ENCODE assay signal across 7 mouse cellular contexts in the genomic region with DNA sequence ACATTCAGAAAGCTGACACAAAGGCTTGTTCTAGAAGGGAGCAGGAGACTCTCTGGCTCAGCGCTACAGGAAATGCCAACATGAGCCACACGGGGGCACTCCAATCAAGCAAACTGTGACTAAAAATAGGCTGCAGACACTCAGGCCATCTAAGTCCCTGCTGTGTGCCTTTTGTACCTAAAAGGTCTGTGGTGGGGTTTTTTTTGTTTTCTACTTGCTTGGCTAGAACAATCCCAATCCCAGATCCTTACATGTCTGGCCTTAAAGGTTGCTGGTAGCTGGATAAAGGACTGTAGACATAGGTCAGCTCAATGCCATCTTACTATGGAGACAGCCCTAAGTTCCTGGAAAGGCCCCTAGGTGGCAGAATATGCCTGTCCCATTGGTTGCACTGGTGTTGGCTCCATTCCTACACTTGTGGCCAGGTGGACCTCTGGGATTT. TPM values are rescaled to one million over a fixed set of nuclear protein-coding genes. Genes with fewer than 3 reads are reported as not detected.
DNase-seq lines count a peak whose midpoint lies in the region; ATAC-seq and TF ChIP-seq lines count a peak whose summit lies in the region.

No protein-coding gene starts in this region.

- H3K36me3 ChIP-seq in MEL (ENCODE audit: control insufficient read depth in 1 of 2, insufficient read depth in 2 of 2, low read length in 2 of 2) = no peaks in the 10 kb centered on the region
- H3K36me3 ChIP-seq in embryonic facial prominence, embryonic 11.5 days (replicated peaks; ENCODE audit: control insufficient read depth, insufficient read depth, low read depth, low read length) = no peaks in the 10 kb centered on the region
- H3K36me3 ChIP-seq in lung, postnatal 0 days (ENCODE audit: insufficient read depth, low read length) = no peaks in the 10 kb centered on the region

- H3K4me3 ChIP-seq in MEL (ENCODE audit: control insufficient read depth in 1 of 2, insufficient read depth in 1 of 2, low read depth in 2 of 2, low read length in 2 of 2) = no peak overlapping the region
- H3K4me3 ChIP-seq in embryonic facial prominence, embryonic 11.5 days (ENCODE audit: low read depth, low read length) = no peak overlapping the region
- no peak overlapping the region for H3K4me3 ChIP-seq in lung, postnatal 0 days (ENCODE audit: low read depth, low read length)

- no peak for TF ChIP-seq POLR2A in MEL (IDR thresholded peaks at IDR 0.05; ENCODE audit: control insufficient read depth in 1 of 2, insufficient read depth in 1 of 2, low read depth in 1 of 2, low read length in 2 of 2, poor library complexity in 1 of 2)

- H3K9ac ChIP-seq in MEL (ENCODE audit: control insufficient read depth, low read depth, low read length, poor library complexity, severe bottlenecking) = no peak overlapping the region
- H3K9ac ChIP-seq in embryonic facial prominence, embryonic 11.5 days (replicated peaks; ENCODE audit: low read length) = no peak overlapping the region
- H3K9ac ChIP-seq in lung, postnatal 0 days (replicated peaks; ENCODE audit: low read depth) = no peak overlapping the region

- TF ChIP-seq CTCF in MEL (IDR thresholded peaks at IDR 0.05 in 2 of 3, conservative IDR thresholded peaks at IDR 0.05 in 1 of 3; ENCODE audit: control insufficient read depth in 1 of 3, insufficient read depth in 1 of 3, low read depth in 2 of 3, low read length in 3 of 3, poor library complexity in 1 of 3, severe bottlenecking in 1 of 3) = peak; percentile 54 to 78 (median 61)
- TF ChIP-seq CTCF in lung, postnatal 0 days (IDR thresholded peaks at IDR 0.05) = peak; percentile 68

- peak; percentile 52 for DNase-seq in MEL (ENCODE audit: low read depth, low spot score)
- peak; percentile 83 for DNase-seq in adrenal gland, postnatal 14 days
- peak; percentile 83 for DNase-seq in embryonic facial prominence, embryonic 11.5 days (ENCODE audit: low spot score)
- peak; percentile 80 for DNase-seq in heart, postnatal 4 days
- peak; percentile 83 for DNase-seq in kidney, postnatal 4 days
- peak; percentile 58 for DNase-seq in lung, postnatal 0 days (ENCODE audit: low spot score)
- peak; percentile 95 for DNase-seq in retina, embryonic 14.5 days (ENCODE audit: low spot score)

- TF ChIP-seq RAD21 in MEL (IDR thresholded peaks at IDR 0.05; ENCODE audit: low read depth, low read length) = peak; percentile 52

- H3K9me3 ChIP-seq in MEL (replicated peaks; ENCODE audit: insufficient read depth, low read length) = no peaks in the 10 kb centered on the region
- H3K9me3 ChIP-seq in embryonic facial prominence, embryonic 11.5 days (replicated peaks; ENCODE audit: control insufficient read depth, low read length) = no peaks in the 10 kb centered on the region
- no peaks in the 10 kb centered on the region for H3K9me3 ChIP-seq in lung, postnatal 0 days (ENCODE audit: low read length)

- 2% methylated on average over 2 of the region's 2 CpGs for WGBS in embryonic facial prominence, embryonic 11.5 days
- WGBS in lung, postnatal 0 days = 2% methylated on average over 2 of the region's 2 CpGs

- no peak overlapping the region for H3K27ac ChIP-seq in MEL (ENCODE audit: control insufficient read depth, low read depth, low read length)
- no peak overlapping the region for H3K27ac ChIP-seq in embryonic facial prominence, embryonic 11.5 days (replicated peaks; ENCODE audit: low read depth, low read length)
- no peak overlapping the region for H3K27ac ChIP-seq in lung, postnatal 0 days (ENCODE audit: low read length)

- ATAC-seq in embryonic facial prominence, embryonic 11.5 days (replicated peaks; ENCODE audit: insufficient number of reproducible peaks, low FRiP score, low TSS enrichment, low read depth) = peak; percentile 79
- ATAC-seq in lung, postnatal 0 days = no peak; the same call in 1 of the 2 replicates

- H3K27me3 ChIP-seq in MEL (ENCODE audit: control insufficient read depth in 1 of 2, insufficient read depth in 2 of 2, low read length in 2 of 2) = no peaks in the 10 kb centered on the region
- no peaks in the 10 kb centered on the region for H3K27me3 ChIP-seq in embryonic facial prominence, embryonic 11.5 days (ENCODE audit: control insufficient read depth, insufficient read depth, low read length)
- no peaks in the 10 kb centered on the region for H3K27me3 ChIP-seq in lung, postnatal 0 days (replicated peaks; ENCODE audit: insufficient read depth, low read length)

- H3K4me2 ChIP-seq in embryonic facial prominence, embryonic 11.5 days (ENCODE audit: low read depth, low read length) = no peak overlapping the region
- H3K4me2 ChIP-seq in lung, postnatal 0 days (replicated peaks; ENCODE audit: low read depth, low read length) = no peak overlapping the region

- no peaks in the 10 kb centered on the region for H3K4me1 ChIP-seq in MEL (ENCODE audit: control insufficient read depth in 1 of 2, insufficient read depth in 2 of 2, low read length in 2 of 2)
- no peaks in the 10 kb centered on the region for H3K4me1 ChIP-seq in embryonic facial prominence, embryonic 11.5 days (ENCODE audit: control insufficient read depth, insufficient read depth, low read length)
- H3K4me1 ChIP-seq in lung, postnatal 0 days (ENCODE audit: insufficient read depth, low read depth, low read length) = no peaks in the 10 kb centered on the region

- H3K79me2 ChIP-seq in MEL (ENCODE audit: control insufficient read depth, insufficient read depth, low read length, poor library complexity) = no peaks in the 10 kb centered on the region

- TF ChIP-seq EP300 in MEL (IDR thresholded peaks at IDR 0.05; ENCODE audit: low read depth in 1 of 2, low read length in 2 of 2) = no peak
- no peak for TF ChIP-seq EP300 in lung, postnatal 0 days (IDR thresholded peaks at IDR 0.05)

TF ChIP-seq in MEL, 35 proteins besides CTCF, POLR2A, EP300 and RAD21:
- TF ChIP-seq ELF1 (IDR thresholded peaks at IDR 0.05; ENCODE audit: low read depth, low read length) (no peak), SMC3 (IDR thresholded peaks at IDR 0.05; ENCODE audit: low read depth, low read length) (peak; percentile 39)

RNA-seq across cellular contexts. Expression of a gene that starts 17.6 kb away (rescaled TPM):
- not detected in 2 replicates for total RNA-seq in MEL (2012; rRNA removed)
- polyA plus RNA-seq in MEL (2012; ENCODE audit: insufficient read depth in 1 of 2, insufficient read length in 2 of 2, low read depth in 1 of 2, low replicate concordance in 2 of 2, missing spikeins in 1 of 2) = not detected
- total RNA-seq in adrenal gland, postnatal 14 days (2021) = 3.4 and 4.0 TPM in 2 replicates
- polyA plus RNA-seq in embryonic facial prominence, embryonic 11.5 days (2014; fragmentation: Nextera tagmentation; extraction: Ambion mirVana) = 55.6 and 70.4 TPM in 2 replicates
- 1 to 10 TPM; 1.9 to 3.1 TPM for total RNA-seq in heart, postnatal 4 days (2021)
- polyA plus RNA-seq in lung, postnatal 0 days (2015; fragmentation: Nextera tagmentation; extraction: Ambion mirVana) = 0.54 and 1.1 TPM in 2 replicates
